Mouse (Mus musculus) forebrain, embryonic 14.5 days (tissue): Measurements from ENCODE around the gene Pcgf2. TPM values are rescaled to one million over a fixed set of nuclear protein-coding genes. Genes with fewer than 3 reads are reported as not detected.
A peak's percentile ranks its signal among the peaks of the same experiment; 100 is the strongest.

Experiments used
- ATAC-seq: fragments of 200-750 bp; cut with Nextera tagmentation; 2 replicates; pipeline ENCODE4 v1.8.0; 2017; ENCODE audit warnings: mild to moderate bottlenecking, moderate library complexity
- DNase-seq: peaks from one replicate; pipeline ENCODE4 v3.0.0-alpha.2; 2015; ENCODE audit warnings: low spot score
- H3K27ac ChIP-seq: fragments of 300-500 bp; sonication (generic); 2 replicates; pipeline ENCODE4 v1.5.1; 2014; ENCODE audit warnings: low read depth, mild to moderate bottlenecking, control low read depth, low read length, moderate library complexity
- H3K27me3 ChIP-seq: fragments of 300-500 bp; sonication (generic); replicated peaks from 2 replicates; pipeline ENCODE4 v1.6.1; 2014; ENCODE audit warnings: low read length, control low read depth, mixed read lengths; ENCODE audit not compliant: control insufficient read depth, insufficient read depth
- H3K36me3 ChIP-seq: fragments of 300-500 bp; sonication (generic); 2 replicates; pipeline ENCODE4 v1.6.1; 2014; ENCODE audit warnings: low read length, control low read depth; ENCODE audit not compliant: control insufficient read depth, insufficient read depth
- H3K4me1 ChIP-seq: fragments of 300-500 bp; sonication (generic); 2 replicates; pipeline ENCODE4 v1.6.1; 2014; ENCODE audit warnings: antibody characterized with exemption, low read length, control low read depth; ENCODE audit not compliant: control insufficient read depth, insufficient read depth
- H3K4me2 ChIP-seq: fragments of 300-500 bp; sonication (generic); 2 replicates; pipeline ENCODE4 v1.6.1; 2014; ENCODE audit warnings: mild to moderate bottlenecking, control low read depth, low read length
- H3K4me3 ChIP-seq: fragments of 300-500 bp; sonication (generic); 2 replicates; pipeline ENCODE4 v1.5.1; 2014; ENCODE audit warnings: low read depth, low read length, control low read depth
- H3K9ac ChIP-seq: fragments of 300-500 bp; sonication (generic); 2 replicates; pipeline ENCODE4 v1.6.1; 2014; ENCODE audit warnings: mild to moderate bottlenecking, low read length, control low read depth, moderate library complexity
- H3K9me3 ChIP-seq: fragments of 300-500 bp; sonication (generic); replicated peaks from 2 replicates; pipeline ENCODE4 v1.6.1; 2016; ENCODE audit warnings: low read length, control low read depth, mixed read lengths; ENCODE audit not compliant: control insufficient read depth
- WGBS: fragments of 180-500 bp; shearing (Covaris S2); extraction: QIAGEN DNeasy Blood & Tissue Kit; methylation state at CpG from one replicate; pipeline ENCODE4 v1.1.7; 2014; 5-methylcytosine and 5-hydroxymethylcytosine counted together
- polyA plus RNA-seq: library from polyadenylated mRNA; unstranded; fragments of >200 nt; fragmentation: Nextera tagmentation; extraction: Ambion mirVana; gene quantifications from 2 replicates; pipeline ENCODE4 v1.2.1, GENCODE M21; 2014

The Pcgf2 gene
- polyA plus RNA-seq, 1 experiment from 2014 or later = 17.6 TPM

DNA sequence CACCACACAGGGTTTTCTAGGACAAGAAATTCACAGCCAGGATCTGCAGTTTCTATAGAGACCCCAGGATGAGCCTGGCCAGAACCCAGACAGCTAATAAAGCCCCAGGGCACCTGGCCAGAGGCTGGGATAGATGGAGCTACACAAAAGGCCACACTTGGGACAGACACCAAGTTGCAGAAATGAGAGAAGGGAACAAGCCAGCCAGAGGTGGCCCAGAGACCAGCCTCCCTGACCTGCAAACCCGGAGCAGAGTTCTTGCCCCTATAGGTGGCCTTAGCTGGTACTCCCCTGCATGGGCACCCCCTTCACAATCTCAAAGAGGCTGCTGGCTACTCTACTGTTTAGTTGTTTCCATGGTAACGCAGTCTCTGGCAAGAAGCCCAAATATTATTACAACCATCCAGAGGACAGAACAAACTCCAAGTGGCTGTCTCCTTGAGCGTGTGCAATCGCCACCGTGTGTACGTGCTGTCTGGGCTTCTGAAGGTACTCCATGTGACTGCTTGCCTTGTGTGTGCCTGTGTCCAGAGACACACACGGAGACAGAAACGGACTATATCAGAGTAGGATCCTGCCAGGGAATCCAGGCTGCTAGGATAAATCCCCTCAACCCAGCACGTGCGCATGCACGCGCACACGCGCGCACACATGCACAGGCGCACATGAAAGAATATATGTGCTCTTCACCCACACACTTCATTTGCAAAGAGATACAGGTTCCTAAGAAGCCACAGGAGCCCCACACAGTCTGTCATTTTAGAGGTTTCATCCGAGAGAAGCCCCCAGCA lies 5.2 kb downstream of the Pcgf2 start:
- Histone ChIP-seq H3K4me1 (peaks cover 42% of the 10 kb centered on the region), H3K9me3 (no peaks in the 10 kb centered on the region), H3K36me3 (peaks cover 31% of the 10 kb centered on the region), H3K27ac (peak overlapping the region; percentile 88), H3K27me3 (no peaks in the 10 kb centered on the region), H3K4me2 (peak overlapping the region; percentile 85), H3K4me3 (peak overlapping the region; percentile 19), H3K9ac (peak overlapping the region; percentile 49)
- peak; percentile 92 for DNase-seq
- ATAC-seq = peak; percentile 25; the same call in 1 of the 2 replicates
- WGBS = 22% methylated on average over 17 of the region's 17 CpGs

DNA sequence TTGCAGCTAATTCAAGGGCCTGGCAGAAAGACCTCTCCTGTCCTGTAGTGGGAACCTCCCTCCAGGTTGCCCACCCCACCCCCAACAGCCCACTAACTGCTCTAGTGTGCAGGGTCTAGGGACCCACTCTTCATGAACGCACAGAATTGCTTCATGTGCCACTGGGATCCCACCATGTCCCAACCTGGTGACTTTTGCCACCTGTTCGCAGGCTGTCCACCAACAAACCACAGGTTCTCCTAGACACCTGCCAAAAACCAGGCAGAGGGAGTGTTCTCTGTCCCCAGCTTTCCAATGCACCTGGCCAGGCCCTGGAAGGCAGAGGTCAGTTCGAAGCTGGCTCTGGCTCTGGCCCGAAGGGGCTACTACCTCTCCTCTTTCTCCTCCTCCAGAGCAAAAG lies 5.9 kb downstream of the Pcgf2 start:
- Histone ChIP-seq H3K4me1 (peaks cover 42% of the 10 kb centered on the region), H3K4me3 (no peak overlapping the region), H3K36me3 (peaks cover 37% of the 10 kb centered on the region), H3K4me2 (peak overlapping the region; percentile 85), H3K27ac (peak overlapping the region; percentile 88), H3K9ac (peak overlapping the region; percentile 45), H3K27me3 (no peaks in the 10 kb centered on the region), H3K9me3 (no peaks in the 10 kb centered on the region)
- 54% methylated on average over 4 of the region's 4 CpGs for WGBS
- no peak for DNase-seq
- ATAC-seq = no peak

DNA sequence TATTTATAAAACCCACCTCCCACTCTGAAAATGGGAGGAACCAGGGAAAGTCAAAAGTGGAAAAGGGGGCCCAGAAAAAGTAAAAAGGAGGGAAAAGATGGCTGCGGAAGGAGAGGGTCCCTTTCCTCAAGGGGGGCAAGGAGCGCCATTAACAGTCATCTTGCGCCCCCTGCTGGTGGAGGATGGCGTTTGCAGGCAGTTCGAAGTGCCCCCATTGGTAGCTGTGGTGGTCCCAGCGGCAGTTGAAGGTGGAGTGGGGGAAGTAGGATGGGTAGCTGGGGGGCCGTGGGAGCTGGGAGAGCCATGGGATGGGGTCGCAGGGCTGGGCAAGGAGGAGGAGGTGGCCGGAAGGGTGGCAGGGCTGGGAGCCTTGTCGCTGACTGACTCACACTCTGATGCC lies 10.4 kb downstream of the Pcgf2 start:
- Histone ChIP-seq H3K27ac (no peak overlapping the region), H3K4me3 (no peak overlapping the region), H3K4me1 (peaks cover 15% of the 10 kb centered on the region), H3K4me2 (no peak overlapping the region), H3K36me3 (peaks cover 51% of the 10 kb centered on the region), H3K9me3 (no peaks in the 10 kb centered on the region), H3K9ac (no peak overlapping the region), H3K27me3 (no peaks in the 10 kb centered on the region)
- WGBS = 33% methylated on average over 10 of the region's 10 CpGs
- ATAC-seq (0 out of 2 replicates have a peak, but pooled peaks have one; percentile 24), DNase-seq (peak; percentile 84)

DNA sequence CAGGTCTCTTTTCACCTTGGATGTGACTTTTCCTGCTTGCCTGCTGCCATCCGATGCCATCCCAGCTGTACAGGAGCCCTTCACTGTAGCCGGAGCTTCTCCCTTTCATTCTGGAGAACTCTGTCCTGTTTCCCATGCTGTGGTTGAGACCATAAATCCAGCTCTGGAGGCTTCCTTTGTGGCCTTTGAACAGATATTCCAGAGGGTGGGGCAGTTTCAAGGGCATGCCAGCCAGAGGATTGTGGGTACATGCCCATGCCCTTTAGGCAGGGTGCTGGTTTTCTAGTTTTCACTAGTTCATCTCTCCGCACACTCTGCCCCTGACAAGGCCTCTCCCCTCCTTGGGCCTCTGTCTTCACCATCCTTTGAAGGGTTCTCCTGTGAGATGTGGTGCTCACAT lies 13.2 kb downstream of the Pcgf2 start:
- ATAC-seq (no peak), DNase-seq (no peak)
- 0 out of 2 replicates have a peak, but pooled peaks cover 3% of the 10 kb centered on the region for H3K4me1 ChIP-seq
- H3K36me3 ChIP-seq = peaks cover 46% of the 10 kb centered on the region
- no peaks in the 10 kb centered on the region for H3K27me3 ChIP-seq
- H3K27ac ChIP-seq = no peak overlapping the region
- no peak overlapping the region for H3K4me2 ChIP-seq
- H3K4me3 ChIP-seq = no peak overlapping the region
- no peak overlapping the region for H3K9ac ChIP-seq
- WGBS = 95% methylated on average over 3 of the region's 3 CpGs
- H3K9me3 ChIP-seq = no peaks in the 10 kb centered on the region

DNA sequence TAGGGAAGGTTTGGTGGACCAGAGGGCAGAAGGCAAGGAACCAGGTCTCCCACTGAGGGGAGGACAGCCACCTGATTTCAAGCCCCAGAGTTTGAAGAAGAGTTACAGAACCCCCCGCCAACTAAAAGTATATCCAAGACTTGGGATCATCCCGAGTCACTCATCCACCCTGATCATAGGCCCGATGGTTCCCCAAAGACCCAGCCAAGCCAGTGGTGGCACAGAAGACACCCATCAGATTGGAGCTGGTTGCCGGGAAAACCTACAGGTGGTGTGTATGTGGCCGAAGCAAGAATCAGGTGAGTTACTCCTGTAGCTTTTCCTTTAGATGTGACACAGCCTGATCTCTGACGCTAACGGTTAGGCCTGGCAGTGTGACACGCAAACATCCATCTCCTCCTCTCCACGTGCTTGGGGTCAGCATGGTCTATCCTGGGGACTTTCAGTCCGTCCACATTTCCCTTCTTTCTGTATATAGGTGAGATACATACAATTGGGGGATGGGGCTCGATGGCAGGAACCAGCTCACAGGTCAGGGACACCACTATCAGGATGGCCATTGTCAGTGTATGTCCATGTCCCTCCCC lies 13.9 kb downstream of the Pcgf2 start:
- Histone ChIP-seq H3K4me3 (peak overlapping the region; percentile 40; the same call in 1 of the 2 replicates), H3K36me3 (peaks cover 46% of the 10 kb centered on the region), H3K4me2 (peak overlapping the region; percentile 85), H3K27me3 (no peaks in the 10 kb centered on the region), H3K27ac (no peak overlapping the region), H3K9me3 (no peaks in the 10 kb centered on the region), H3K9ac (0 out of 2 replicates have a peak overlapping the region, but pooled peaks have one; percentile 14), H3K4me1 (0 out of 2 replicates have a peak, but pooled peaks cover 3% of the 10 kb centered on the region)
- WGBS = 66% methylated on average over 11 of the region's 11 CpGs
- DNase-seq (no peak), ATAC-seq (no peak)

DNA sequence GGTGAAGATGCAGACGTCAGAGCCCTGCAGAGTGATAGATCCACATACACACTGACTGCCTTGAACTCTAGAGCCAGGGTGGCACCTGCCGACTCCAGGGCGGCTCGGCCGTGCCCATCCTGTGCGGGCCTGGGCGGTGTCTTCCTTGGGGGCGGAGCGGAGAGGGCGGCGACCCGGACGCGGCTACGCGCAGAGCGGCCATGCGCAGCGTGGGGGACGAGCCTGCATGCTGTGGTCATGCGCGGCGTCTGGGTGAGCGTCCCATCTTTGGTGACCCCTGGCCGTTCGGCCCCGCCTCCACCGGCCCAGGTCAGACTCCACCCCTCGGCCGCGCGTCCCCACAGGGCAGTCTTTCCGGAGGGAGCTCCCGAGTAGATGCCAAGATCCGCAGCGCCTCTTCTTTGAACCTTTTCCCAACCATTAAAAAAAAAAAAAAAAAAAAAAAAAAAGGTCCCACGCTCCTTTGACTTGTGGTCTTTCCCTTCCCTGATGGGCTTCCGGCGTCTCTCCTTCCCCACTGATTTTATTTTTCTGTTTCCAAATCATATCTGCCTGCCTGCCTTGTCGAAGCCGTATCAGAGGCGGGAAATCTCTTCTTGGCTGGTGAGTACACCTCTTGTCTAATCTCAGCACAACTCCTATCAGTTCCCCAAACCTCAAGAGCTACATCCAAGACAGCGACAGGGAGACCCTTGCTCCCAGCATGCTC lies 14.5 kb downstream of the Pcgf2 start, which contains the start of gene Cisd3:
Gene Cisd3 (plus strand): TSS at position 214 of the 709 bp plus-strand sequence.
- Histone ChIP-seq H3K4me2 (peak within 1 kb of the TSS; percentile 85), H3K9me3 (no peaks in the 10 kb centered on the region), H3K27me3 (no peaks in the 10 kb centered on the region), H3K9ac (peak within 1 kb of the TSS; percentile 67), H3K4me3 (peak within 1 kb of the TSS; percentile 40), H3K27ac (no peak within 1 kb of the TSS), H3K4me1 (0 out of 2 replicates have a peak, but pooled peaks cover 3% of the 10 kb centered on the region), H3K36me3 (peaks cover 45% of the 10 kb centered on the region)
- DNase-seq (peak; percentile 61), ATAC-seq (peak; percentile 75)
- 2% methylated on average over 43 of the region's 43 CpGs for WGBS

DNA sequence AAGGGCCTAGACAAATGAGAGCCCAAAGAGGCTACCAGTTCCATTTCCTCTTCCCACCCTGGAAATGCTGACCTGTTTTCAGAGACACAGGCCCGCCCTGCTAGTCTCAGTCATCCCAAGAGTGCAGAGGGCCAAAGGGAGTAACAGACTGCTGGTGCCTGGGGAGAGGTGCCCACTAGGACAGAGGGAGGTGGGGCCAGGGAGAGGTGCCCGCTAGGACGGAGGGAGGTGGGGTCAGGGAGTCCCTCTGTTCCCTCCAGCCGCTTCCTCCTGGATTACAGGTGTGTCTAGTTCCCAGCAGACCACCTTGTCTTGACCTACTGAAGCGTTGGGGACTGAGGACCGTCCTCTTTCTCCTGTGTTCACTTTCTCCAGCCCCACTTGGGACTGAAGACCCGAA lies 15.5 kb downstream of the Pcgf2 start:
- 0 out of 2 replicates have a peak, but pooled peaks cover 3% of the 10 kb centered on the region for H3K4me1 ChIP-seq
- H3K9me3 ChIP-seq = no peaks in the 10 kb centered on the region
- ATAC-seq (no peak), DNase-seq (no peak)
- H3K4me3 ChIP-seq = no peak overlapping the region
- H3K4me2 ChIP-seq = no peak overlapping the region
- no peak overlapping the region for H3K9ac ChIP-seq
- WGBS = 41% methylated on average over 7 of the region's 7 CpGs
- H3K36me3 ChIP-seq = peaks cover 44% of the 10 kb centered on the region
- no peaks in the 10 kb centered on the region for H3K27me3 ChIP-seq
- no peak overlapping the region for H3K27ac ChIP-seq

DNA sequence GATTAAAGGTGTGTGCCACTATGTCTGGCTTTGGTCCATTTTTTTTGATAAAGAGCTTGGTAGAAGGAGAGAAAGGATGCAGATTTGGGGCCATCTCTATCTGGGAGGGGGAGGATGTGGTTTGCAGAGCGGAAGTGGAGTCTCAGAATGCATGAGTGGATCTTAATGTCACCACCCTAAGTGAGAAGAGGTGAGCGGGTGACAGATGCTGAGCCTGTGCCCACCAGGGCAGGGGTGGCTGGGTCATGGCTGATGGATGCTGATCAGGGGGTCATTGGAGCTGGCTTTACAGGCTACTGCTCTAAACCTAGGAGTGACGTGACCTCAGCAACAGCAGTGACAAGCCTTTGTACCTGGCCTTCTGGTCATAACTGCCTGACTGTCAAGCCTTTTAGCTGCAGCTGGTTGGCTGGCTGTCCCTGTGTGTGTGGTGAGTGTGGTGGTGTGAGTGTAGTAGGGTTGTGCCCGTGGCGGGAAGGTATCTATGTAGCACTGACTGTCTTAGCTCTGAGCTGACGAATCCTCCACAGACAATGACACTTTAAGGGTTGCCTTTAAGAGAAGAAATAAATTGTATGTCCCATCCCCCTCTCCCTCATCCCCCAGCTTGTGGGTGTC lies 16.1 kb downstream of the Pcgf2 start:
- H3K36me3 ChIP-seq = peaks cover 45% of the 10 kb centered on the region
- no peak overlapping the region for H3K4me3 ChIP-seq
- 0 out of 2 replicates have a peak, but pooled peaks cover 3% of the 10 kb centered on the region for H3K4me1 ChIP-seq
- no peak overlapping the region for H3K4me2 ChIP-seq
- DNase-seq (no peak), ATAC-seq (no peak)
- no peaks in the 10 kb centered on the region for H3K9me3 ChIP-seq
- WGBS = 83% methylated on average over 6 of the region's 6 CpGs
- H3K27me3 ChIP-seq = no peaks in the 10 kb centered on the region
- H3K27ac ChIP-seq = no peak overlapping the region
- no peak overlapping the region for H3K9ac ChIP-seq
